Mouse (Mus musculus): ENCODE data around the gene Ap2a2. TPM values are rescaled to one million over a fixed set of nuclear protein-coding genes. Genes with fewer than 3 reads are reported as not detected.
A peak's percentile ranks its signal among the peaks of the same experiment; 100 is the strongest.

The Ap2a2 gene
- polyA plus RNA-seq, 2 experiments: 39.5 to 71.6 TPM

DNA sequence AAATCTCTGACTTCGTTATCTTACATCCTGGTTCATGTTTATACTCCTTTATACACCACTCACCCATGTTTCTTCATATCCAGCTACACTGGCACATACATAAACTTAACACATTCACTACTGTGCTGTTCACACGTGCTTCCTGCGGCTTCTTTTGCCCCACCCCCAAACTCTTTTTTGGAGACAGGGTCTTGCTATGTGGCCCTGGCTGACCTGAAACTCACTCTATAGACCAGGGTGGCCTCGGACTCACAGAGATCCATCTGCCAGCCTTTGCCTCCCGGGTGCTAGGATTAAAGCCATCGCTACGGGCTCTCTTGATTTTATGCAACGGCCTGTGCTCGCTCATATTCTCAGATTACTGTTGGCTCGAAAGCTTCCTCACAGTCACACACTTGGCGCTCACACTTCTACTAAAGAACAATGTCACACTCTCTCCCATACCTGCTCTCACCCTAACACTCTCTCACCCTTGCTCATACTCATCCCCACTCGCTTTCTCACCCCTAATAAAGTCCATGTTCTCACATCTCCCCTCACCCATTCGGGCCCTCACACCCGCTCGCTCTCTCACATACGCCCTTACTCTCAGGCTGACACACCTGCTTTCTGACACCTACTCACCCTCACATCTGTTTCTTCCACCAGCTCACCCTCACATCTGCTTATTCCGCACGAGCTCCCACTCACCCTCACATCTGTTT is 23.0 kb upstream of the Ap2a2 start:
- no peaks in the 10 kb centered on the region for H3K36me3 ChIP-seq (ENCODE audit: control insufficient read depth, insufficient read depth, low read length)
- TF ChIP-seq POLR2A (IDR thresholded peaks at IDR 0.05; ENCODE audit: borderline replicate concordance, extremely low read depth, insufficient read depth, insufficient read length): no peak
- peak overlapping the region; percentile 52 for H3K4me3 ChIP-seq (replicated peaks; ENCODE audit: low read length)
- H3K4me1 ChIP-seq (ENCODE audit: control insufficient read depth, insufficient read depth, low read length): peaks cover 25% of the 10 kb centered on the region
- no peaks in the 10 kb centered on the region for H3K9me3 ChIP-seq (ENCODE audit: control insufficient read depth, low read length)
- H3K4me2 ChIP-seq (replicated peaks; ENCODE audit: low read depth, low read length, severe bottlenecking): peak overlapping the region; percentile 82
- ATAC-seq (ENCODE audit: low FRiP score, low read depth): no peak; the same call in 1 of the 2 replicates
- no peak for DNase-seq (ENCODE audit: low spot score)
- no peaks in the 10 kb centered on the region for H3K27me3 ChIP-seq (ENCODE audit: control insufficient read depth, insufficient read depth, low read length)
- WGBS: 10% methylated on average over 18 of the region's 18 CpGs
- H3K9ac ChIP-seq (ENCODE audit: low read depth, low read length, severe bottlenecking): peak overlapping the region; percentile 71
- peak overlapping the region; percentile 67 for H3K27ac ChIP-seq (replicated peaks; ENCODE audit: low read depth, low read length)

- Histone ChIP-seq H3K27me3 (ENCODE audit: control insufficient read depth, insufficient read depth, low read length) (no peaks in the 10 kb centered on the region), H3K4me3 (replicated peaks; ENCODE audit: low read length) (peak within 1 kb of the TSS; percentile 52), H3K27ac (replicated peaks; ENCODE audit: low read depth, low read length) (peak within 1 kb of the TSS; percentile 67), H3K36me3 (ENCODE audit: control insufficient read depth, insufficient read depth, low read length) (no peaks in the 10 kb centered on the region), H3K9ac (ENCODE audit: low read depth, low read length, severe bottlenecking) (peak within 1 kb of the TSS; percentile 71), H3K4me1 (ENCODE audit: control insufficient read depth, insufficient read depth, low read length) (peaks cover 27% of the 10 kb centered on the region), H3K4me2 (replicated peaks; ENCODE audit: low read depth, low read length, severe bottlenecking) (peak within 1 kb of the TSS; percentile 82), H3K9me3 (ENCODE audit: control insufficient read depth, low read length) (no peaks in the 10 kb centered on the region)
- ATAC-seq (ENCODE audit: low FRiP score, low read depth): peak; percentile 94
- TF ChIP-seq POLR2A (IDR thresholded peaks at IDR 0.05; ENCODE audit: borderline replicate concordance, extremely low read depth, insufficient read depth, insufficient read length): peak; percentile 43; the same call in 1 of the 2 replicates
- peak; percentile 99 for DNase-seq (ENCODE audit: low spot score)
- WGBS: under 1% methylated on average over 46 of the region's 46 CpGs
Observed at GRCm38 (mm10) chr7:141539556-141540311, 22.2 kb upstream of the Ap2a2 start, which contains the start of gene Chid1. Gene Chid1, minus strand, starts transcription at chr7:141539857.

- H3K27ac ChIP-seq (replicated peaks; ENCODE audit: low read depth, low read length): peak overlapping the region; percentile 67
- WGBS: 47% methylated on average over 13 of the region's 13 CpGs
- H3K27me3 ChIP-seq (ENCODE audit: control insufficient read depth, insufficient read depth, low read length): no peaks in the 10 kb centered on the region
- H3K4me3 ChIP-seq (replicated peaks; ENCODE audit: low read length): peak overlapping the region; percentile 52
- no peaks in the 10 kb centered on the region for H3K9me3 ChIP-seq (ENCODE audit: control insufficient read depth, low read length)
- H3K4me1 ChIP-seq (ENCODE audit: control insufficient read depth, insufficient read depth, low read length): peaks cover 27% of the 10 kb centered on the region
- DNase-seq (ENCODE audit: low spot score): peak; percentile 59
- H3K9ac ChIP-seq (ENCODE audit: low read depth, low read length, severe bottlenecking): no peak overlapping the region
- peak overlapping the region; percentile 82 for H3K4me2 ChIP-seq (replicated peaks; ENCODE audit: low read depth, low read length, severe bottlenecking)
- 0 out of 2 replicates have a peak, but pooled peaks have one; percentile 17 for ATAC-seq (ENCODE audit: low FRiP score, low read depth)
- no peaks in the 10 kb centered on the region for H3K36me3 ChIP-seq (ENCODE audit: control insufficient read depth, insufficient read depth, low read length)
- no peak for TF ChIP-seq POLR2A (IDR thresholded peaks at IDR 0.05; ENCODE audit: borderline replicate concordance, extremely low read depth, insufficient read depth, insufficient read length)
Observed at GRCm38 (mm10) chr7:141540312-141541081, 21.5 kb upstream of the Ap2a2 start.

- H3K27me3 ChIP-seq (ENCODE audit: control insufficient read depth, insufficient read depth, low read length): no peaks in the 10 kb centered on the region
Observed at GRCm38 (mm10) chr7:141541681-141542080, 20.3 kb upstream of the Ap2a2 start.

GRCm38 (mm10) chr7:141542588-141542987 is 19.4 kb upstream of the Ap2a2 start:
- Histone ChIP-seq H3K4me1 (ENCODE audit: control insufficient read depth, insufficient read depth, low read length) (peaks cover 27% of the 10 kb centered on the region), H3K36me3 (ENCODE audit: control insufficient read depth, insufficient read depth, low read length) (no peaks in the 10 kb centered on the region), H3K27ac (replicated peaks; ENCODE audit: low read depth, low read length) (no peak overlapping the region), H3K9me3 (ENCODE audit: control insufficient read depth, low read length) (no peaks in the 10 kb centered on the region), H3K27me3 (ENCODE audit: control insufficient read depth, insufficient read depth, low read length) (no peaks in the 10 kb centered on the region), H3K9ac (ENCODE audit: low read depth, low read length, severe bottlenecking) (no peak overlapping the region), H3K4me3 (replicated peaks; ENCODE audit: low read length) (no peak overlapping the region), H3K4me2 (replicated peaks; ENCODE audit: low read depth, low read length, severe bottlenecking) (no peak overlapping the region)
- no peak for TF ChIP-seq POLR2A (IDR thresholded peaks at IDR 0.05; ENCODE audit: borderline replicate concordance, extremely low read depth, insufficient read depth, insufficient read length)
- DNase-seq (ENCODE audit: low spot score) (no peak), ATAC-seq (ENCODE audit: low FRiP score, low read depth) (no peak)
- 80% methylated on average over 2 of the region's 2 CpGs for WGBS

More at GRCm38 (mm10) chr7:141541681-141542080, 20.3 kb upstream of the Ap2a2 start:
- peaks cover 27% of the 10 kb centered on the region for H3K4me1 ChIP-seq (ENCODE audit: control insufficient read depth, insufficient read depth, low read length)
- no peak for DNase-seq (ENCODE audit: low spot score)
- ATAC-seq (ENCODE audit: low FRiP score, low read depth): no peak
- no peak overlapping the region for H3K27ac ChIP-seq (replicated peaks; ENCODE audit: low read depth, low read length)
- H3K36me3 ChIP-seq (ENCODE audit: control insufficient read depth, insufficient read depth, low read length): no peaks in the 10 kb centered on the region
- no peaks in the 10 kb centered on the region for H3K9me3 ChIP-seq (ENCODE audit: control insufficient read depth, low read length)
- no peak overlapping the region for H3K9ac ChIP-seq (ENCODE audit: low read depth, low read length, severe bottlenecking)
- H3K4me3 ChIP-seq (replicated peaks; ENCODE audit: low read length): no peak overlapping the region
- no peak for TF ChIP-seq POLR2A (IDR thresholded peaks at IDR 0.05; ENCODE audit: borderline replicate concordance, extremely low read depth, insufficient read depth, insufficient read length)
- 63% methylated on average over 4 of the region's 4 CpGs for WGBS
- no peak overlapping the region for H3K4me2 ChIP-seq (replicated peaks; ENCODE audit: low read depth, low read length, severe bottlenecking)

All from limb, embryonic 14.5 days (tissue).